In genomic region chr2:102771304-102771703, GRCm38 (mm10) we compare ENCODE assay signal across 16 mouse cellular contexts.
"Had no signal": no experiment of that assay in that cellular context is flagged by ENCODE, and none has a peak within 500 bp of the region (broad histone marks: within the 10 kb centered on the region; RNA-seq: fewer than 3 reads in every experiment).

No protein-coding gene starts in this region.

- H3K4me3 ChIP-seq: megakaryocyte, embryonic 14.5 days; midbrain, embryonic 12.5 days; midbrain, embryonic 15.5 days; neural tube, embryonic 12.5 days; stomach, embryonic 15.5 days had no signal

- H3K27ac ChIP-seq: liver, embryonic 14.5 days; macrophage; midbrain, embryonic 12.5 days; midbrain, embryonic 15.5 days; neural tube, embryonic 12.5 days; stomach, embryonic 15.5 days; stomach, postnatal 0 days had no signal

- DNase-seq: lung, adult 18-20 months; lung, embryonic 14.5 days; lung, postnatal 10 days; lung, postnatal 36 days; right cerebral cortex, postnatal 14 days; thymus, adult 18-20 months; thymus, postnatal 14 days; thymus, postnatal 4 days had no signal
